Mouse (Mus musculus) myocyte (in vitro differentiated cells): ENCODE data around the gene Adam22.

Source experiments
- MAX ChIP-seq: IDR thresholded peaks from one replicate; pipeline ENCODE4 v1.6.1; 2011; ENCODE audit warnings: low read depth, mild to moderate bottlenecking, control low read depth
- MYOG ChIP-seq, 3 experiments: IDR thresholded peaks; one replicate each; pipeline ENCODE4 v1.6.1; 2011; ENCODE audit warnings: control low read depth in 2 of 3, low read depth in 2 of 3, mild to moderate bottlenecking in 2 of 3; ENCODE audit not compliant: insufficient read length in 2 of 3, control insufficient read depth in 1 of 3, insufficient read depth in 1 of 3
- POLR2A ChIP-seq: IDR thresholded peaks from one replicate; pipeline ENCODE4 v1.6.1; 2011; ENCODE audit warnings: low read depth, mild to moderate bottlenecking, control low read depth, moderate library complexity; ENCODE audit not compliant: insufficient read length
- TCF12 ChIP-seq: IDR thresholded peaks from one replicate; pipeline ENCODE4 v1.6.1; 2011; ENCODE audit warnings: mild to moderate bottlenecking, control low read depth; ENCODE audit not compliant: poor library complexity, insufficient read depth, severe bottlenecking
- TCF3 ChIP-seq: IDR thresholded peaks from one replicate; pipeline ENCODE4 v1.6.1; 2011; ENCODE audit warnings: low read depth, control low read depth; ENCODE audit not compliant: insufficient read length
- USF1 ChIP-seq: IDR thresholded peaks from one replicate; pipeline ENCODE4 v1.6.1; 2011; ENCODE audit warnings: low read depth, mild to moderate bottlenecking, control low read depth, moderate library complexity

- TF ChIP-seq MAX (no peak), POLR2A (no peak), MYOG (IDR thresholded peaks at IDR 0.05; ENCODE audit: control insufficient read depth in 1 of 3, insufficient read depth in 1 of 3, insufficient read length in 2 of 3, low read depth in 2 of 3) (no peak), TCF12 (no peak), USF1 (no peak), TCF3 (no peak)
Measured at GRCm38 (mm10) chr5:8297719-8298419, 70.1 kb downstream of the Adam22 start.
